Mouse (Mus musculus) small intestine, adult 2 months (tissue): ENCODE measurements around the gene Kxd1.

ENCODE experiments used
- CTCF ChIP-seq: fragments of 200-500 bp; IDR thresholded peaks from 2 replicates; pipeline ENCODE4 v1.5.1; 2012; ENCODE audit warnings: low read depth, mild to moderate bottlenecking, control low read depth, inconsistent platforms, low read length, moderate library complexity, mixed read lengths; ENCODE audit not compliant: insufficient replicate concordance, insufficient read length; ENCODE audit errors: extremely low read depth
- POLR2A ChIP-seq: fragments of 200-500 bp; IDR thresholded peaks from 2 replicates; pipeline ENCODE4 v1.6.1; 2012; ENCODE audit warnings: low read depth, mild to moderate bottlenecking, control low read depth, inconsistent platforms, low read length, moderate library complexity

GRCm38 (mm10) chr8:70495001-70495770, 32.6 kb downstream of the Kxd1 start:
- no peak for TF ChIP-seq CTCF
- no peak for TF ChIP-seq POLR2A
